Mouse (Mus musculus) olfactory bulb, adult 2 months (tissue): Measurements from ENCODE around the gene Tcf7l1.

Source experiments
- CTCF ChIP-seq: fragments of 200-500 bp; IDR thresholded peaks from 2 replicates; pipeline ENCODE4 v1.5.1; 2012; ENCODE audit warnings: low read depth, mild to moderate bottlenecking, low read length, moderate library complexity; ENCODE audit not compliant: insufficient read depth
- POLR2A ChIP-seq: fragments of 200-500 bp; IDR thresholded peaks from 2 replicates; pipeline ENCODE4 v1.6.1; 2012; ENCODE audit warnings: mild to moderate bottlenecking, low read depth, low read length, moderate library complexity; ENCODE audit not compliant: insufficient read depth

- TF ChIP-seq POLR2A = no peak
- TF ChIP-seq CTCF = no peak
Observed at GRCm38 (mm10) chr6:72824971-72825737, 36.1 kb upstream of the Tcf7l1 start.
